Mouse (Mus musculus) frontal cortex, adult (tissue): Measurements from ENCODE around the gene Setd2.

Experiments
- ATAC-seq: cut with Nextera tagmentation; 2 replicates; pipeline ENCODE4 v1.9.2; 2017; ENCODE audit warnings: mild to moderate bottlenecking, moderate library complexity, mixed read lengths; ENCODE audit not compliant: low TSS enrichment

Setd2 gene

DNA sequence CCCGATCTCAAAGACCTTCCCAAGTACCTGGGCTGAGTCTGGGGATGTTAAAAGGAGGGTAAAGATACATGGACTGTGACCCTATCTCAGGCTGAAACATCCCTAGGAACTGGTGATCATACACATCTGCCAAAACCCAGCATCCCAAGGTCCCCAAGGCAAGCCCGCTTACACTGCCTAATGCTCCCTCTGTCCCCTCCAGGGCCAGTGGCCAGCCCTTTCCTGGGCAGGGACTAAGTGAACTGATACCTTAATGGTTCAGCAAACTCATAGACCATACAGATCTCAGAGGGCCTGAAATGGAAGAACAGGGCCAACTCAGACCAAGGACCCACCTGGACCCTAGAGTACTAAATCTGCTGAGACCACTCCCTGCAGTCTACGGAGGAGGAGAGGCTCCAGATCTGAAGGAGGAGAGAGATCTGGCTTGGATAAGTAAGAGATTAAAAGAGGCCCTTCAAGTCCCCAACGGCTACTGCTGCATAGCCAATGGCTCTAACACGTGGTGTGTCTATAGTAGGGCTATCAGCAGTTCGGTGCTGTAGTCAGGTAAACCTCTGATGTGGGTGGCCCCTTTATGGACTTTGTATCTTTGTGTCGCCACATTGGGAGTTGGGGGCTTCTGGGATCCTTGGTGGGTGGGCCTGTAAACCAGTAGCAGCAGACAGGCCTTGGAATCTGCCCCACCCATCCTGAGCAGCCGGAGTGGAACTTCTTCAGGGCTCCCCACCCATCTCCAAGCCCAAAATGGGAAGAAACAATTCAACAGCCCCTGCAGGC lies 91.2 kb downstream of the Setd2 start:
- ATAC-seq: no peak

GRCm38 (mm10) chr9:110624361-110625166 lies 92.2 kb downstream of the Setd2 start, which contains the start of gene Nradd:
Gene Nradd, minus strand, starts transcription at chr9:110624452.
- peak; percentile 90 for ATAC-seq

DNA sequence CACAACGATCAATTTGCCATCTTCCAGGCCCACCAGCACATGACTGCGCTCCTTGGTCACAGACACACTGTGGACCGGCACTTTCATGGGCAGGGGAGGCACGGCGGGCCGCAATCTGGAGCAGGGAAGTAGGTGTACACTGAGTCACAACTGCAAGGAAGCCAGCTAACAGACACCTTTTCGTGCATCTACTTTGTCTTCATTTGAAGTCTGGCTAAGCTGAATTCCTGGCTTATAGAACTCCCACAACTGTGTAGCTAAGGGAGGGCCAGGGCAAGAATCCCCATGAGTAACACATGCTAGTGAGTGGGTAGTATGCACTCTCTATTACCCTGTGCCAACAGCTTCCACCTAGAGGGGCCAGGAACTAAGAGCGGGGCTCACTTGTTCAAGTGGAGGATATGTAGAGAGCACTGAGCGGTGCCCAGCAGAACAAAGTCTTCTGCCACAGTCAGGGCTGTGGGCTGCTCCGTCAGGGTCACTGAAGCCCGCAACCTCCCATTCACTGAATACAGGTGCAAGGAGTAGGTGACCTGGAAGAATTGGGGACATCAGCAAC lies 93.0 kb downstream of the Setd2 start:
- ATAC-seq: peak; percentile 39

GRCm38 (mm10) chr9:110630171-110630570 lies 97.8 kb downstream of the Setd2 start:
- ATAC-seq: no peak

- ATAC-seq: 0 out of 2 replicates have a peak, but pooled peaks have one; percentile 40
Measured at GRCm38 (mm10) chr9:110631191-110631590, 98.8 kb downstream of the Setd2 start.

DNA sequence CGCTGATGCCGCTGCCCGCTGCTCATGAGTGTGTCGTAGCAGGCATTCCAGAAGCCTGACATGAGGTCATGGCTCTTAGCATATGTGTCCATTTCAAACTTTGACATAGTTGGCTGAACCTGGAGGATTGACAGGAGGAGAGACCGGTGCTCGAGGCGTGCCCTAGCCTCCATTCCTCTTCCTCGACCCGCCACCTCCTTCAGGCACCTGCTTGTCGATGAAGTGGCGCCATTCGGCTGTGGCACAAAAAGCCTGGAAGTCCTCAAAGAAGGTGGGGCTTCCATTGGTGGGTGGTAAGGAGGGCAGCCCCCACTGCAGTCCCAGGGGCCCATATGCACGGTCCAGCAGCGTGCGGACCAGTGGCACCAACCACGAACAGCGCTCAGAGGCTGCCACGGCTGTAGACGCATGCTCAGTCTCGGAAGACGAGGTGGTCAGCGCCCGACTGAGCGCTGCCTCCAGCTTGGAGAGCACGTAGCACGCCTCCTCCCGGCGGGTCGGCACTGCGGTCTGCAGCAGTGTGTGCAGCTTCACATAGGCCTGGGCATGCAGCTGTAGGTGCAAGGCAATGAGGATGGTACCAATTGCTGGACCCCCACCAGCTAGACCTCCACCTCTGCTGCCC lies 99.4 kb downstream of the Setd2 start:
- ATAC-seq: no peak

DNA sequence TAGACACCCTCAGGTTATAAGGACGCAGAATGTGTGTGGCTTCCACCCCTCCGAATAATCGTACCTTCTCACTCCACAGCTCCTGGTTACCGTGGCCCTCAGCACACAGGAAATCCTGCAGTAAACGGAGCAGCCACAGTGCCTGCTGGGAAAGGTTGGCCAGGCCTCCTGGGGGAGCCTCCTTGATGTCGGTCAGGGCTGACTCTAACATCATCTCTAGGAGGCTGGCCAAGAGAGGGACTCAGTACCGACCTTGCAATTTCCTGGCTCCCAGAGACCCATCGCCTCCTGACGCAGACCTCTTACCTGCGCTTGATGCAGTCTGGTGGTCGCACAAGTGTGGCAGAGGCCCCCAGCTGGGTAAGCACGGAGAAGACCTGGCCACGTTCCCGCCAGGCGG lies 100.3 kb downstream of the Setd2 start:
- no peak for ATAC-seq

- no peak for ATAC-seq
Measured at GRCm38 (mm10) chr9:110633882-110634281, 101.5 kb downstream of the Setd2 start.

- ATAC-seq: peak; percentile 68; the same call in 1 of the 2 replicates
Measured at GRCm38 (mm10) chr9:110635225-110635624, 102.8 kb downstream of the Setd2 start.

- ATAC-seq: no peak
Measured at GRCm38 (mm10) chr9:110638611-110639021, 106.2 kb downstream of the Setd2 start.

- ATAC-seq: no peak
Measured at GRCm38 (mm10) chr9:110641006-110641405, 108.6 kb downstream of the Setd2 start.

- ATAC-seq: no peak
Measured at GRCm38 (mm10) chr9:110642812-110643524, 110.6 kb downstream of the Setd2 start.

GRCm38 (mm10) chr9:110643787-110644186 lies 111.4 kb downstream of the Setd2 start:
- no peak for ATAC-seq

DNA sequence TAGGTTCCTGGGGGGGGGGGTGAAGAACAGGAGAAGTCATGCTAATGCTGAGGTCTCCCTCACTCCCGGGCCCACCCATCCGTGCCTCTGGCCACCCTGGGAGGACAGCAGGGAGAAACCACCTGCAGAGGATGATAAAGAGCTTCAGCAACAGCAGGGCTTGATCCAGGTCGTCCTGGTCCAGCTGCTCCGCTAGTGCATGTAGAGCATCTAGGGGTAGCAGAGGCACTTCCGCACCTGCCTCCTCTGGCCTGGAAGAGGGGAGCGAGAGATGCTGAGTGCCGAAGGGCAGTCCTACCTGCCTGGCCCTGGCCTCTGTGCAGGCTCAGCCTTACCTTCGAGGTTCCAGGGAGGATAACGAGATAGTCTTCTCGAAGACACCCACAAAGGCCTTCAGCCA lies 111.9 kb downstream of the Setd2 start:
- ATAC-seq: no peak

GRCm38 (mm10) chr9:110645219-110645618 lies 112.8 kb downstream of the Setd2 start:
- no peak for ATAC-seq

DNA sequence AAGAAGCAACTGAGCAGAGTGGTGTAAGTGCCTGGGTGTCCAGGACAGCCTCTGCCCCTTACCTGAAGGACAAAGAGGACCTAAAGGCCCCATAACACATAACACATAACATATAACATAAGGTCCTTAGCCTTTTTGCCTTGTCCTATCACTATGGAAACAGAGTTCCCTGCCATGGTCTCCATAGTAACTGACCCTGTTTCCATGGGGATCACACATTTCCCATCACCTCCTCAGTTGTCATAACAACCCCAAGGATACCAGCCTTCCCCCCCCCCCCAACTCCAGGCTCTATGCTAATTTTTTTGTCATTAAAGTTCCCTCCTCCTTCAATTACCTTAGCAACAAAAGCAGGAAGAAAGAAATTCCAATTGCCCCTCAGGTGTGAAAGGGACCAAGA lies 117.4 kb downstream of the Setd2 start:
- ATAC-seq: no peak

DNA sequence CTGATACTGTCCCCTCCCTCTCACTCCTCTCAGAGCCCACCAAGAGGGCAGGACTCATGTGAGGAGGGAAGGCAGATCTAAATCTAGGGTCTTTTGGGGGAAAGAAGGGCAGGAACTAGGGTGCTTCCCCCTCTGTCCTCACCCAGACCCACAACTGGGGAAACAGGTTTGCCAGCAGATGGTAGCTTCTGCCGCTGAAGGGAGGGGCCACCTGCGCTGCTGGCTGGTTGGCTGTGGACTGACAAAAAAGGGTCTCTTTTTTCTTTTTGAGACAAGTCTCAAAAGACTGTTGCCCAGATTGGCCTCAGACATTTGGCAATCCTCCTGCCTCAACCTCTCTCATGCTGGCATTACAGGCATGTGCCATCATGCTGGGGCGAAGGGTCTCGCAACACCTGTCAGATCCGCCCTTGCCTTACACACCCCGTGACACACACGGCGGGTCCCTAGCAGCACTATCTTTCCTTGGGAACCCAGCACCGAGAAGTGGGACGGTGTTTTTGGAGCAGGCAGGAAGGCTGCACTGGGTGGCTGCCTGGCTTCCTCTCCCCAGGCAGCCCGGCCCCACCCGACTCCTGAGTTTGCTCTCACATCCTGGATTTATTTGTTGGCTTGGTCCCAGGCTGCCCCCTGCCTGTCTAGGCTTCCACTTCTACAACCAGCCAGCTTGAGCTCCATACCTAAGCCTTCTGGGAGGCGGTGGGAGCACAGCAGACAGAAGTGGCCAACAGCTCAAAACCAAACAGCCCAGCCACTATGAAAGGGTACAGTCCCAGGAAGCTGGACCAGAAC lies 119.7 kb downstream of the Setd2 start:
- ATAC-seq: no peak

DNA sequence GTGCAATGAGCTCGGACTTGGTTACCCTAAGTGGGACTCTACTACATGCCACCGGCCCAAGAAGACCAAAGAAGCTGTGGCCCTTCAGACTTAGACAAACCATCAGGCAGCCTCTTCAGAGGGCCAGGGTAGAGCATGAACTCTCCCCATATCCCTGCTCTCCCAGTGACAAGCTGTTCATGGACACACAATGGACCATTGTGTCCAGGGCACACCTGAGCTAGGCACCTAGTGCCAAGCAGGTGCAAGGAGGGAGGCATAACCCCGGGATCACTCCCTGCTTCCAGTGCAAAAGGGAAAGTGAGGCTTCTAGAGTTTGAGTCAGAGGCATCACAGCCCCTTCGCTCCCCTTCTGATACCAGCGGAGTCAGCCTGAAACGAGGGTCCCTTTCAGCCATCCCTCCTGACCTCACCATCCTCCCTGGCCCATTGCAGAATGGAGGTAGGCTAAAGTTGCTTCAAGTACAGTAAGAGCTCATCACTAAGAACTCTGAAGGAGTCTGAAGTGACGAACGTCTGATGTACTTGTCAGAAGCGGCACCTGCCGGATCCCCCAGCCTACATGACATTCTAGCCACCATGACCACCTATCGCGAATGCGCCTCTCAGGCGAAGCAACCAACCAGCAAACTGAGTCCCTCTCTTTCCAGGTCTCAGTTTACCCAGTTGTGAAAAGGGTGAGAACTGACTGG lies 120.7 kb downstream of the Setd2 start:
- ATAC-seq: no peak

- ATAC-seq: peak; percentile 21; the same call in 1 of the 2 replicates
Measured at GRCm38 (mm10) chr9:110653655-110654461, 121.5 kb downstream of the Setd2 start, which contains the start of gene Nbeal2. Gene Nbeal2, minus strand, starts transcription at chr9:110654161.
